Mouse (Mus musculus) spleen, postnatal 36 days (tissue): ENCODE measurements around the gene Egln3.
A peak's percentile ranks its signal among the peaks of the same experiment; 100 is the strongest.

Experiments
- DNase-seq, 2 experiments: peaks; one replicate each; pipeline ENCODE4 v3.0.0; 2022; ENCODE audit warnings: low spot score in 2 of 2, mixed read lengths in 1 of 2

The Egln3 gene

GRCm38 (mm10) chr12:54203656-54204045, at the start of gene Egln3:
Egln3 (minus strand) TSS chr12:54203860.
- peak; percentile 76 to 79 for DNase-seq

- no peak for DNase-seq
These were observed 49.8 kb upstream of the Egln3 start for GRCm38 (mm10) chr12:54253449-54253848.

GRCm38 (mm10) chr12:54251942-54252400, 48.3 kb upstream of the Egln3 start:
- DNase-seq, result no peak

- DNase-seq, result no peak
These were observed 44.2 kb upstream of the Egln3 start for GRCm38 (mm10) chr12:54247835-54248234.

- no peak for DNase-seq
These were observed 39.5 kb upstream of the Egln3 start for GRCm38 (mm10) chr12:54243158-54243557.

- no peak for DNase-seq
These were observed 38.3 kb upstream of the Egln3 start for GRCm38 (mm10) chr12:54241976-54242375.

- no peak for DNase-seq
These were observed 30.1 kb upstream of the Egln3 start for GRCm38 (mm10) chr12:54233794-54234193.

GRCm38 (mm10) chr12:54232996-54233603, 29.4 kb upstream of the Egln3 start:
- DNase-seq, result no peak

- no peak for DNase-seq
These were observed 28.8 kb upstream of the Egln3 start for GRCm38 (mm10) chr12:54232456-54232855.

GRCm38 (mm10) chr12:54227551-54227950, 23.9 kb upstream of the Egln3 start:
- no peak for DNase-seq

- no peak for DNase-seq
These were observed 22.7 kb upstream of the Egln3 start for GRCm38 (mm10) chr12:54226341-54226740.

GRCm38 (mm10) chr12:54225610-54226009, 21.9 kb upstream of the Egln3 start:
- DNase-seq, result no peak

- no peak for DNase-seq
These were observed 21.4 kb upstream of the Egln3 start for GRCm38 (mm10) chr12:54225090-54225489.

GRCm38 (mm10) chr12:54222036-54222760, 18.5 kb upstream of the Egln3 start:
- no peak for DNase-seq

- no peak for DNase-seq
These were observed 13.0 kb upstream of the Egln3 start for GRCm38 (mm10) chr12:54216673-54217072.

GRCm38 (mm10) chr12:54214426-54214825, 10.8 kb upstream of the Egln3 start:
- DNase-seq, result no peak

- DNase-seq, result no peak
These were observed 10.2 kb upstream of the Egln3 start for GRCm38 (mm10) chr12:54213871-54214270.

GRCm38 (mm10) chr12:54213230-54213629, 9.6 kb upstream of the Egln3 start:
- DNase-seq, result no peak

GRCm38 (mm10) chr12:54209182-54209563, 5.5 kb upstream of the Egln3 start:
- DNase-seq, result no peak

GRCm38 (mm10) chr12:54208433-54209181, 4.9 kb upstream of the Egln3 start:
- no peak for DNase-seq

- DNase-seq, result no peak
These were observed 2.1 kb upstream of the Egln3 start for GRCm38 (mm10) chr12:54205731-54206130.

GRCm38 (mm10) chr12:54205195-54205594, 1.5 kb upstream of the Egln3 start:
- peak; percentile 19 to 39 for DNase-seq
